Mouse (Mus musculus) heart, postnatal 0 days (tissue): ENCODE results near the gene Get4.

Source experiments
- CTCF ChIP-seq: IDR thresholded peaks from 2 replicates; pipeline ENCODE4 v1.5.1; 2016; ENCODE audit warnings: antibody characterized with exemption, control low read depth, low read depth
- EP300 ChIP-seq: IDR thresholded peaks from 2 replicates; pipeline ENCODE4 v1.6.1; 2016; ENCODE audit warnings: antibody characterized with exemption, low read depth

DNA sequence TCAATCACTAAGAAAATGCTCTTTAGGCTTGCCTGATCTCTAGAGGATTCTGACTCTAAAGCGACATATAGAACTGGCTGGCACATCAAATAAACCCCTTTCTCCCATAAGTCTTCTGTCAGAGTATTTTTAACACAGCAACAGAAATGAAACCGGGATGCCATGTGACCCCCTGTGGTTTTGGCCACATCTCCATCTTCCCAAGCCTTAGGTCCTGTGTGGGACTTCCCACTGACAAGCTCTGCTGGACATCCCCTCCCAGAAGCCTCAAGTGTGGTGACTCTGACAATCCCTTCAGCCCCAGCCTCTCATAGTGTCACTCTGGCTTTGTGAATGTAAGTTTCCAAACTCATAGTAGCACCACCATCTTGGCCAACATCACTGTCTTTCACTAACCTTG is 42.0 kb downstream of the Get4 start:
- TF ChIP-seq CTCF (no peak), EP300 (no peak)
